Mouse (Mus musculus) myocyte (in vitro differentiated cells): ENCODE measurements around the gene Fam169b. TPM values are rescaled to one million over a fixed set of nuclear protein-coding genes. Genes with fewer than 3 reads are reported as not detected.
"Not testable (repeated sequence)": the region's sequence is repeated elsewhere in the genome, so short reads cannot be mapped to it uniquely, and the experiment has no call there.

ENCODE experiments used
- H3K27me3 ChIP-seq: one replicate; pipeline ENCODE4 v1.6.1; 2011; ENCODE audit not compliant: control insufficient read depth, insufficient read depth, insufficient read length
- H3K36me3 ChIP-seq: one replicate; pipeline ENCODE4 v1.6.1; 2011; ENCODE audit not compliant: control insufficient read depth, insufficient read depth
- H3K4me2 ChIP-seq: one replicate; pipeline ENCODE4 v1.6.1; 2011; ENCODE audit warnings: low read depth, control low read depth
- H3K4me3 ChIP-seq: one replicate; pipeline ENCODE4 v1.5.1; 2011; ENCODE audit warnings: mild to moderate bottlenecking, control low read depth, moderate library complexity
- H3K79me2 ChIP-seq: one replicate; pipeline ENCODE4 v1.6.1; 2011; ENCODE audit not compliant: control insufficient read depth, insufficient read depth
- H3ac ChIP-seq: one replicate; pipeline ENCODE4 v1.6.1; 2011; ENCODE audit not compliant: control insufficient read depth, insufficient read length
- CEBPB ChIP-seq: IDR thresholded peaks from 2 replicates; pipeline ENCODE4 v1.6.1; 2011; ENCODE audit warnings: mild to moderate bottlenecking, moderate library complexity; ENCODE audit not compliant: poor library complexity, insufficient read depth, severe bottlenecking
- E2F4 ChIP-seq: IDR thresholded peaks from one replicate; pipeline ENCODE4 v1.6.1; 2011; ENCODE audit warnings: mild to moderate bottlenecking, control low read depth, moderate library complexity; ENCODE audit not compliant: insufficient read depth
- MAX ChIP-seq: IDR thresholded peaks from one replicate; pipeline ENCODE4 v1.6.1; 2011; ENCODE audit warnings: low read depth, mild to moderate bottlenecking, control low read depth
- MYOD1 ChIP-seq, 3 experiments: IDR thresholded peaks; one replicate each; pipeline ENCODE4 v1.6.1; 2011; ENCODE audit warnings: control low read depth in 2 of 3, low read depth in 2 of 3, mild to moderate bottlenecking in 2 of 3, moderate library complexity in 1 of 3; ENCODE audit not compliant: insufficient read length in 2 of 3, control insufficient read depth in 1 of 3
- MYOG ChIP-seq, 3 experiments: IDR thresholded peaks; one replicate each; pipeline ENCODE4 v1.6.1; 2011; ENCODE audit warnings: control low read depth in 2 of 3, low read depth in 2 of 3, mild to moderate bottlenecking in 2 of 3; ENCODE audit not compliant: insufficient read length in 2 of 3, control insufficient read depth in 1 of 3, insufficient read depth in 1 of 3
- POLR2A ChIP-seq: IDR thresholded peaks from one replicate; pipeline ENCODE4 v1.6.1; 2011; ENCODE audit warnings: low read depth, mild to moderate bottlenecking, control low read depth, moderate library complexity; ENCODE audit not compliant: insufficient read length
- POLR2AphosphoS2 ChIP-seq: IDR thresholded peaks from one replicate; pipeline ENCODE4 v1.6.1; 2011; ENCODE audit warnings: low read depth, control low read depth; ENCODE audit not compliant: insufficient read length
- REST ChIP-seq: IDR thresholded peaks from one replicate; pipeline ENCODE4 v1.6.1; 2011; ENCODE audit warnings: mild to moderate bottlenecking, control low read depth, moderate library complexity; ENCODE audit not compliant: insufficient read depth, insufficient read length
- SRF ChIP-seq: IDR thresholded peaks from one replicate; pipeline ENCODE4 v1.6.1; 2011; ENCODE audit warnings: low read depth; ENCODE audit not compliant: control insufficient read depth, insufficient read length
- TCF12 ChIP-seq: IDR thresholded peaks from one replicate; pipeline ENCODE4 v1.6.1; 2011; ENCODE audit warnings: mild to moderate bottlenecking, control low read depth; ENCODE audit not compliant: poor library complexity, insufficient read depth, severe bottlenecking
- TCF3 ChIP-seq: IDR thresholded peaks from one replicate; pipeline ENCODE4 v1.6.1; 2011; ENCODE audit warnings: low read depth, control low read depth; ENCODE audit not compliant: insufficient read length
- USF1 ChIP-seq: IDR thresholded peaks from one replicate; pipeline ENCODE4 v1.6.1; 2011; ENCODE audit warnings: low read depth, mild to moderate bottlenecking, control low read depth, moderate library complexity
- polyA plus RNA-seq: library from polyadenylated mRNA; unstranded; fragments of >200 nt; fragmentation: generic; extraction: Trizol; gene quantifications from one replicate; pipeline ENCODE4 v1.2.1, GENCODE M21; 2012; ENCODE audit warnings: missing spikeins

The Fam169b gene
- polyA plus RNA-seq, 1 experiment, result 0.79 TPM

DNA sequence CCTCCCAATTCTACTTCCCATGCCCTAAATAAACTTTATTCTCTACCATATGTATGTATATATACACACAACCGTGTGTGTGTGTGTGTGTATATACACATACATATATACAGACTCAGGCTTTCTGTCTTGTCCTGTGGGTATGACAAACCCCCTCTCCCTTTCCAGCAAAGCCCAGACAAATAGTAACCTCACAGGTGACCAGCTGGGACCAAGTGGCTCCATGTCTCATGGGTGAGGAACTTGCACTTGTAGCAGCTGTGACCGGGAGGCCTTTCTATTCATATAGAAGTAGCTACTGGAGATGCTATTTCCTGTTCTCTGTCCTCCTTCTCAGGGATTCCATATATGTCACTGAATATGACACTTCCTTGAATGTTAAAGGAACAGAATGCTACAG is 13.9 kb downstream of the Fam169b start:
- Histone ChIP-seq H3K4me2 (no peak overlapping the region), H3K4me3 (no peak overlapping the region), H3K27me3 (no peaks in the 10 kb centered on the region), H3ac (no peak overlapping the region), H3K79me2 (no peaks in the 10 kb centered on the region), H3K36me3 (no peaks in the 10 kb centered on the region)
- TF ChIP-seq SRF (no peak), TCF12 (no peak), MYOG (IDR thresholded peaks at IDR 0.05; ENCODE audit: control insufficient read depth in 1 of 3, insufficient read depth in 1 of 3, insufficient read length in 2 of 3, low read depth in 2 of 3) (peak in 1 of 3 experiments; percentile 54), CEBPB (no peak), USF1 (no peak), MYOD1 (IDR thresholded peaks at IDR 0.05; ENCODE audit: control insufficient read depth in 1 of 3, insufficient read length in 2 of 3, low read depth in 2 of 3) (peak in 1 of 3 experiments; percentile 65), REST (no peak)

DNA sequence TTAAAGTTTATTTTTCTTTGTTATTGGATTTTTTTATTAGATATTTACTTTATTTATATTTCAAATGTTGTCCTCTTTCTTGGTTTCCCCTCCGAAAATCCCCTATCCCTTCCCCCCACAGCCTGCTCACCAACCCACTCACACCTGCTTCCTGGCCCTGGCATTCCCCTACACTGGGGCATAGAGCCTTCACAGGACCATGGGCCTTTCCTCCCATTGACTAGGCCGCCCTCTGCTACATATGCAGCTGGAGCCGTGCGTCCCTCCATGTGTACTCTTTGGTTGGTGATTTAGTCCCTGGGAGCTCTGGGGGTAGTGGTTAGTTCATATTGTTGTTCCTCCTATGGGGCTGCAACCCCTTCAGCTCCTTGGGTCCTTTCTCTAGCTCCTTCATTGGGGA is 14.4 kb downstream of the Fam169b start:
- TF ChIP-seq MYOD1 (IDR thresholded peaks at IDR 0.05; ENCODE audit: control insufficient read depth in 1 of 3, insufficient read length in 2 of 3, low read depth in 2 of 3), result peak in 1 of 3 experiments; percentile 13
- H3K27me3 ChIP-seq, H3K36me3 ChIP-seq: not testable (repeated sequence)

DNA sequence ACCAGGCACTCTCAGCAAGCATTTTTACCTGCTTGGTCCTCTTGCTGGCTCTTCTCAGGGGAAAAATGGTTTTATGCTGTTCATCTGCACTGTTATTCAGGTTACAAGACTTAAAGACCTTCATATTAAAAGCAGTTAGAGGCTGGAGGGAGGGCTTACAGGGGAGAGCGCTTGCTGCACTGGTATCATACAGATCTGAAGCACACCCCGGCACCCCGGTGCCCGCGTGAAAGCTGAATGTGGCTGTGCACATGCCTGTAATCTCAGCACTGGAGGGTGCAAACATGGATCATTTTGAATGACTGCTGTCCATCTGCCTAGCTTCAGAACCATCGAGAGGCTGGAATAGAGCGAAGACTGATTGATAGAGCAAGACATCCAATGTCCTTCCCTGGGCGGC is 15.4 kb downstream of the Fam169b start:
- H3K4me2 ChIP-seq, result no peak overlapping the region
- no peaks in the 10 kb centered on the region for H3K36me3 ChIP-seq
- TF ChIP-seq POLR2AphosphoS2 (no peak), REST (no peak), CEBPB (no peak), MYOD1 (IDR thresholded peaks at IDR 0.05; ENCODE audit: control insufficient read depth in 1 of 3, insufficient read length in 2 of 3, low read depth in 2 of 3) (no peak), POLR2A (no peak), E2F4 (no peak), SRF (no peak), TCF12 (no peak), USF1 (no peak), TCF3 (no peak), MAX (no peak), MYOG (IDR thresholded peaks at IDR 0.05; ENCODE audit: control insufficient read depth in 1 of 3, insufficient read depth in 1 of 3, insufficient read length in 2 of 3, low read depth in 2 of 3) (no peak)
- H3K79me2 ChIP-seq, result no peaks in the 10 kb centered on the region
- H3ac ChIP-seq, result no peak overlapping the region
- no peak overlapping the region for H3K4me3 ChIP-seq
- no peaks in the 10 kb centered on the region for H3K27me3 ChIP-seq

More for the DNA sequence above, 14.4 kb downstream of the Fam169b start:
- H3K79me2 ChIP-seq, H3K4me3 ChIP-seq, H3ac ChIP-seq, H3K4me2 ChIP-seq: not testable (repeated sequence)

DNA sequence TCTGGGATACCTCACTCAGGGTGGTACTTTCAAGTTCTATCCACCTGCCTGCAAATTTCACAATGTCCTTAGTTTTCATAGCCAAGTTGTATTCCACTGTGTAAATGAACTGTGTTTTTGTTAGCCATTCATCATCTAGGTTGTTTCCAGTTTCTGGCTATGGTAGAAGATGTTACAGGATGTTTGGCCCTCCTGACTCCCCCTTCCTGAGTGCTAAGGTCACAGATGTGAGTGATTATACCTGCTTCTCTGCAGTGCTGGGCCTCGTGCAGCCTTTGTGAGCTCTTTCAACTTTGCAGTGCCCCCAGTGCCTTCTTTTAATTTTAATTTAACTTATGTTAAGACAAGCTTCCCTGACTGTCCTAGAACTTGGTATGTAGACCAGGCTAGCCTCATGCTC is 18.0 kb downstream of the Fam169b start:
- no peak overlapping the region for H3K4me3 ChIP-seq
- H3K36me3 ChIP-seq, result no peaks in the 10 kb centered on the region
- no peaks in the 10 kb centered on the region for H3K27me3 ChIP-seq
- TF ChIP-seq MYOG (IDR thresholded peaks at IDR 0.05; ENCODE audit: control insufficient read depth in 1 of 3, insufficient read depth in 1 of 3, insufficient read length in 2 of 3, low read depth in 2 of 3) (no peak), TCF3 (no peak), E2F4 (no peak), MAX (no peak), POLR2A (no peak), MYOD1 (IDR thresholded peaks at IDR 0.05; ENCODE audit: control insufficient read depth in 1 of 3, insufficient read length in 2 of 3, low read depth in 2 of 3) (no peak), CEBPB (no peak), REST (no peak), POLR2AphosphoS2 (no peak), USF1 (no peak), SRF (no peak), TCF12 (no peak)
- H3K4me2 ChIP-seq, result no peak overlapping the region
- no peak overlapping the region for H3ac ChIP-seq
- H3K79me2 ChIP-seq, result no peaks in the 10 kb centered on the region

DNA sequence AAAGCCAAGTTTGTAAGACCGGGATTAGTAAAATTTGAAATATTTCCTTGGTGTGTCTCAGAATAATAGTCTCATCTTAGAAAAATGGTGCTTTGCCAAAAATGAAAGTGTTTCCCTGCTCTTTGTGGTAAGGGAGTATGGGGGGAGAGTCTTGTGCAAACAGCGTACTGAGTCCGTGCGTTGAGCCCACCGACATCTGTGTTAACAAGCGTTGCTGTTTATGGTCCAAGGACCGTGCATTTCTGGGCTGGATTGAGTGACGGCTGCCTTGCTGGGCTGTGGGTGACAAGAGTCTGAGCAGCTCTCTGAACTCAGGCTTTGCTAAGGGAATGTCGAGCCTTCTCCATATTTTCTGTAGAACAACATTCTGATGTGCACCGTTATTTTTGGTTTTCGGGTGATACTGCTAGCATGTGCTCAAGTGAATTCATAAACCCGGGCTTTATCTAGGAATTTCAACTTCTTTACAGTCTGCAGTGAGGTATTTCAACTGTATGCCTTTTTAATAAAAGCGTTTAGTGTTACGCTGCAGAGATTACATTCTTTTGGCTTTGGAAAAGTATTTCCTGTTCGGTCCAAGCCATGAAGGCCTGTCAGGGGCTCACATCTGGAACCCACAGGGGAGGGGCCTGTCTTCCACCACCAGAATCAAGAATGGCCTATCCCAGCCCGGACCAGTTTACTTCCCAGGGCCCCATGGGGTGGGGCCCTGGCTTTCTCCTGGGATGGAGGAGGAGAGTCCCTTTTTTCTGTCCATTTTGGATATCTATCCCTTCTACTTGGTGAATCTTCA is 20.6 kb downstream of the Fam169b start:
- no peaks in the 10 kb centered on the region for H3K36me3 ChIP-seq
- H3K4me2 ChIP-seq, result peak overlapping the region; percentile 4
- no peak for TF ChIP-seq CEBPB
- TF ChIP-seq POLR2A, result no peak
- no peak for TF ChIP-seq REST
- TF ChIP-seq E2F4, result no peak
- TF ChIP-seq MAX, result no peak
- TF ChIP-seq SRF, result no peak
- no peak for TF ChIP-seq TCF12
- no peak overlapping the region for H3K4me3 ChIP-seq
- H3K27me3 ChIP-seq, result no peaks in the 10 kb centered on the region
- H3ac ChIP-seq, result no peak overlapping the region
- H3K79me2 ChIP-seq, result no peaks in the 10 kb centered on the region
